Mouse (Mus musculus): ENCODE measurements around the gene Adgrg5. TPM values are rescaled to one million over a fixed set of nuclear protein-coding genes. Genes with fewer than 3 reads are reported as not detected.

The Adgrg5 gene
- polyA plus RNA-seq, 1 experiment: 0.08 TPM

GRCm38 (mm10) chr8:94973786-94974185 lies 50.3 kb downstream of the Adgrg5 start:
- no peaks in the 10 kb centered on the region for H3K27me3 ChIP-seq (ENCODE audit: control insufficient read depth, insufficient read depth, low read length)
- 72% methylated on average over 9 of the region's 9 CpGs for WGBS
- H3K4me1 ChIP-seq (ENCODE audit: control insufficient read depth, insufficient read depth, low read length): no peaks in the 10 kb centered on the region
- no peak for DNase-seq
- no peak for TF ChIP-seq POLR2A (IDR thresholded peaks at IDR 0.05; ENCODE audit: borderline replicate concordance, insufficient read depth, low read length)
- no peak overlapping the region for H3K4me3 ChIP-seq (replicated peaks; ENCODE audit: insufficient read depth, low read depth, low read length)
- no peak overlapping the region for H3K27ac ChIP-seq (ENCODE audit: insufficient read depth, low read length)

- H3K4me3 ChIP-seq (replicated peaks; ENCODE audit: insufficient read depth, low read depth, low read length): no peak within 1 kb of the TSS
- DNase-seq: no peak
- no peaks in the 10 kb centered on the region for H3K27me3 ChIP-seq (ENCODE audit: control insufficient read depth, insufficient read depth, low read length)
- no peak within 1 kb of the TSS for H3K27ac ChIP-seq (ENCODE audit: insufficient read depth, low read length)
- WGBS: 61% methylated on average over 7 of the region's 7 CpGs
- H3K4me1 ChIP-seq (ENCODE audit: control insufficient read depth, insufficient read depth, low read length): no peaks in the 10 kb centered on the region
- TF ChIP-seq POLR2A (IDR thresholded peaks at IDR 0.05; ENCODE audit: borderline replicate concordance, insufficient read depth, low read length) (no peak), CTCF (IDR thresholded peaks at IDR 0.05; ENCODE audit: borderline replicate concordance, insufficient read depth, low read depth, low read length) (no peak)
These were observed 51.1 kb downstream of the Adgrg5 start, which contains the start of gene Adgrg1 for GRCm38 (mm10) chr8:94974467-94975165. Gene Adgrg1 (plus strand): TSS chr8:94974751.

- 49% methylated on average over 17 of the region's 17 CpGs for WGBS
- no peaks in the 10 kb centered on the region for H3K27me3 ChIP-seq (ENCODE audit: control insufficient read depth, insufficient read depth, low read length)
- DNase-seq: no peak
- no peak for TF ChIP-seq POLR2A (IDR thresholded peaks at IDR 0.05; ENCODE audit: borderline replicate concordance, insufficient read depth, low read length)
- no peak for TF ChIP-seq CTCF (IDR thresholded peaks at IDR 0.05; ENCODE audit: borderline replicate concordance, insufficient read depth, low read depth, low read length)
- peaks cover 3% of the 10 kb centered on the region for H3K4me1 ChIP-seq (ENCODE audit: control insufficient read depth, insufficient read depth, low read length)
- H3K4me3 ChIP-seq (replicated peaks; ENCODE audit: insufficient read depth, low read depth, low read length): no peak overlapping the region
- no peak overlapping the region for H3K27ac ChIP-seq (ENCODE audit: insufficient read depth, low read length)
These were observed 53.3 kb downstream of the Adgrg5 start for GRCm38 (mm10) chr8:94976651-94977417.

- no peak for DNase-seq
- peaks cover 5% of the 10 kb centered on the region for H3K4me1 ChIP-seq (ENCODE audit: control insufficient read depth, insufficient read depth, low read length)
- no peaks in the 10 kb centered on the region for H3K27me3 ChIP-seq (ENCODE audit: control insufficient read depth, insufficient read depth, low read length)
- 33% methylated on average over 9 of the region's 9 CpGs for WGBS
- TF ChIP-seq POLR2A (IDR thresholded peaks at IDR 0.05; ENCODE audit: borderline replicate concordance, insufficient read depth, low read length): no peak
- TF ChIP-seq CTCF (IDR thresholded peaks at IDR 0.05; ENCODE audit: borderline replicate concordance, insufficient read depth, low read depth, low read length): no peak
- no peak overlapping the region for H3K4me3 ChIP-seq (replicated peaks; ENCODE audit: insufficient read depth, low read depth, low read length)
- no peak overlapping the region for H3K27ac ChIP-seq (ENCODE audit: insufficient read depth, low read length)
These were observed 54.6 kb downstream of the Adgrg5 start for GRCm38 (mm10) chr8:94978131-94978530.

GRCm38 (mm10) chr8:94978593-94979319 lies 55.3 kb downstream of the Adgrg5 start:
- Histone ChIP-seq H3K27ac (ENCODE audit: insufficient read depth, low read length) (no peak overlapping the region), H3K27me3 (ENCODE audit: control insufficient read depth, insufficient read depth, low read length) (no peaks in the 10 kb centered on the region), H3K4me1 (ENCODE audit: control insufficient read depth, insufficient read depth, low read length) (peaks cover 8% of the 10 kb centered on the region), H3K4me3 (replicated peaks; ENCODE audit: insufficient read depth, low read depth, low read length) (no peak overlapping the region)
- no peak for TF ChIP-seq CTCF (IDR thresholded peaks at IDR 0.05; ENCODE audit: borderline replicate concordance, insufficient read depth, low read depth, low read length)
- TF ChIP-seq POLR2A (IDR thresholded peaks at IDR 0.05; ENCODE audit: borderline replicate concordance, insufficient read depth, low read length): no peak
- DNase-seq: no peak
- 54% methylated on average over 13 of the region's 13 CpGs for WGBS

- WGBS: 88% methylated on average over 5 of the region's 5 CpGs
These were observed 56.7 kb downstream of the Adgrg5 start for GRCm38 (mm10) chr8:94980176-94980575.

GRCm38 (mm10) chr8:94980976-94981375 lies 57.5 kb downstream of the Adgrg5 start:
- no peak for TF ChIP-seq POLR2A (IDR thresholded peaks at IDR 0.05; ENCODE audit: borderline replicate concordance, insufficient read depth, low read length)
- TF ChIP-seq CTCF (IDR thresholded peaks at IDR 0.05; ENCODE audit: borderline replicate concordance, insufficient read depth, low read depth, low read length): no peak
- H3K4me3 ChIP-seq (replicated peaks; ENCODE audit: insufficient read depth, low read depth, low read length): no peak overlapping the region
- DNase-seq: no peak
- H3K4me1 ChIP-seq (ENCODE audit: control insufficient read depth, insufficient read depth, low read length): peaks cover 16% of the 10 kb centered on the region
- no peaks in the 10 kb centered on the region for H3K27me3 ChIP-seq (ENCODE audit: control insufficient read depth, insufficient read depth, low read length)
- 44% methylated on average over 8 of the region's 8 CpGs for WGBS
- H3K27ac ChIP-seq (ENCODE audit: insufficient read depth, low read length): no peak overlapping the region

More at GRCm38 (mm10) chr8:94980176-94980575, 56.7 kb downstream of the Adgrg5 start:
- Histone ChIP-seq H3K27ac (ENCODE audit: insufficient read depth, low read length) (no peak overlapping the region), H3K27me3 (ENCODE audit: control insufficient read depth, insufficient read depth, low read length) (no peaks in the 10 kb centered on the region), H3K4me1 (ENCODE audit: control insufficient read depth, insufficient read depth, low read length) (peaks cover 16% of the 10 kb centered on the region), H3K4me3 (replicated peaks; ENCODE audit: insufficient read depth, low read depth, low read length) (no peak overlapping the region)
- TF ChIP-seq CTCF (IDR thresholded peaks at IDR 0.05; ENCODE audit: borderline replicate concordance, insufficient read depth, low read depth, low read length) (no peak), POLR2A (IDR thresholded peaks at IDR 0.05; ENCODE audit: borderline replicate concordance, insufficient read depth, low read length) (no peak)
- no peak for DNase-seq
